Mouse (Mus musculus) embryonic facial prominence, embryonic 10.5 days (tissue): ENCODE measurements around the gene Ang. TPM values are rescaled to one million over a fixed set of nuclear protein-coding genes. Genes with fewer than 3 reads are reported as not detected.

Experiments
- DNase-seq: peaks from one replicate; pipeline ENCODE4 v3.0.0-alpha.2; 2017; ENCODE audit warnings: low spot score
- H3K27ac ChIP-seq: fragments of 300-500 bp; sonication (generic); replicated peaks from 2 replicates; pipeline ENCODE4 v1.5.1; 2016; ENCODE audit warnings: mild to moderate bottlenecking
- H3K27me3 ChIP-seq: fragments of 300-500 bp; sonication (generic); replicated peaks from 2 replicates; pipeline ENCODE4 v1.6.1; 2016; ENCODE audit warnings: low read depth, mild to moderate bottlenecking; ENCODE audit not compliant: poor library complexity, severe bottlenecking
- H3K36me3 ChIP-seq: fragments of 300-500 bp; sonication (generic); replicated peaks from 2 replicates; pipeline ENCODE4 v1.6.1; 2016; ENCODE audit warnings: mild to moderate bottlenecking, moderate library complexity
- H3K4me1 ChIP-seq: fragments of 300-500 bp; sonication (generic); 2 replicates; pipeline ENCODE4 v1.6.1; 2016
- H3K4me3 ChIP-seq: fragments of 300-500 bp; sonication (generic); 2 replicates; pipeline ENCODE4 v1.5.1; 2016; ENCODE audit warnings: mild to moderate bottlenecking, moderate library complexity
- H3K9me3 ChIP-seq: fragments of 300-500 bp; sonication (generic); 2 replicates; pipeline ENCODE4 v1.6.1; 2016; ENCODE audit warnings: mild to moderate bottlenecking
- WGBS: fragments of 180-500 bp; shearing (Covaris S2); methylation state at CpG from one replicate; pipeline ENCODE4 v1.1.7; 2016; 5-methylcytosine and 5-hydroxymethylcytosine counted together
- polyA plus RNA-seq: library from polyadenylated mRNA; unstranded; fragments of >200 nt; fragmentation: Nextera tagmentation; extraction: Ambion mirVana; gene quantifications from 2 replicates; pipeline ENCODE4 v1.2.1, GENCODE M21; 2016

Gene Ang
- polyA plus RNA-seq, 1 experiment from 2014 or later: 3.5 TPM

DNA sequence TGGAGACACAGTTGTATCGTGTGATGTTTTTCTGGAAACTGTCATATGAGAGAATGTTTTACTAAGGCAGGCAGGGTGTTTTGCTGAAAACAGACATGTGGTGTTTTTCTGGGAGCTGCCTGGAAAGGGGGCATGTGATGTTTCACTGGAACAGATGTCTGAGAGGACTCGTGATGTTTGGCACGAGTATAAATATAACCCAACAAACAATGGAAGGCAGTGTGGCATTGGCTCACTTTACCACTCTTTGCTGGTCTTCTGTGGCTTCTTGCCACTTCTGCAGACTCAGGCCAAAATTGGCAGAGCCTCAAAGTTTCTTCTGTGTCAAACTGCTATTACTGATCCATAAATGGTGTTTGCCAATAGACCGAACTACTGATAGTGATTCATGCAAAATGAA lies 52.3 kb downstream of the Ang start:
- Histone ChIP-seq H3K4me1 (peaks cover 3% of the 10 kb centered on the region; the same call in 1 of the 2 replicates), H3K9me3 (no peaks in the 10 kb centered on the region), H3K4me3 (no peak overlapping the region), H3K36me3 (no peaks in the 10 kb centered on the region), H3K27me3 (no peaks in the 10 kb centered on the region), H3K27ac (no peak overlapping the region)
- WGBS: 89% methylated on average over 4 of the region's 4 CpGs
- DNase-seq: no peak

DNA sequence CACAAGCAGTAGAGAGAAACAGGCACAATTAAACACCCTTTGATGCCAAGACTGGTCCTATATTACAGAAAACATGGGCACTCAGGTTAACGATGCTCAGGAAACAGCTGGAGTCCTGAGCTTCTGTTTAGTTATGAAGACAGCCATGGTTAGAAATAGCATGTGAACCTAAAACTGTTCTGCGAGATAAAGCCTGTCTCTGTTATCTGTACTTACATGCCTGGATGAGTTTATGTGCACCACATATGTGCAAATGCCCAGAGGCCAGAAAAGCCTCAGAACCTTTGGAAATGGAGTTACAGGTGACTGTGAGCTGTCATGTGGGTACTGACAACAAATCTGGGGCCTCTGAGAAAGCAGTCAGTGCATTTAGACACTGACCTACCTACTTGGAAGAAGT lies 53.0 kb downstream of the Ang start:
- Histone ChIP-seq H3K27ac (no peak overlapping the region), H3K27me3 (no peaks in the 10 kb centered on the region), H3K9me3 (no peaks in the 10 kb centered on the region), H3K4me1 (peaks cover 3% of the 10 kb centered on the region; the same call in 1 of the 2 replicates), H3K36me3 (no peaks in the 10 kb centered on the region), H3K4me3 (no peak overlapping the region)
- WGBS: 87% methylated on average over 2 of the region's 2 CpGs
- no peak for DNase-seq

DNA sequence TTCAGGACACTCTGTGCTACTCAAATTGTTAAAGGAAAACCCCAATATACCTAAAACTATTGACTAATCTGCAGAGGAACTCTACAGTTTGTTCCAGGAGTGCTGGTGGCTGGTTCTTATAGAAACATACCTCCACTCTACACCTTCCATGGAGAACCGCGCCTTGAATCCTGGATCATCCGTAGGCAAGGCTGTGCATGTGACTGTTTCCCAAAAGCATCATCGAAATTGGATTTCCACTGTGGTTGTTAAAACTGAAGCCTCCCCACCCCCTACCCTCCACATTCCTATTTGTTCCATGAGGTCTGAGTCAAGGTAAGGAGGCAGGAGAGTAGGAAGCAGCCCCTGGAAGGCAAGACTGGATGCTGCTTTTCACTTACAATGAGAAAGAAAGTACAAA lies 53.5 kb downstream of the Ang start:
- H3K4me1 ChIP-seq: peaks cover 3% of the 10 kb centered on the region; the same call in 1 of the 2 replicates
- H3K27me3 ChIP-seq: no peaks in the 10 kb centered on the region
- WGBS: 93% methylated on average over 4 of the region's 4 CpGs
- no peak overlapping the region for H3K27ac ChIP-seq
- no peak for DNase-seq
- H3K36me3 ChIP-seq: no peaks in the 10 kb centered on the region
- no peak overlapping the region for H3K4me3 ChIP-seq
- H3K9me3 ChIP-seq: no peaks in the 10 kb centered on the region

DNA sequence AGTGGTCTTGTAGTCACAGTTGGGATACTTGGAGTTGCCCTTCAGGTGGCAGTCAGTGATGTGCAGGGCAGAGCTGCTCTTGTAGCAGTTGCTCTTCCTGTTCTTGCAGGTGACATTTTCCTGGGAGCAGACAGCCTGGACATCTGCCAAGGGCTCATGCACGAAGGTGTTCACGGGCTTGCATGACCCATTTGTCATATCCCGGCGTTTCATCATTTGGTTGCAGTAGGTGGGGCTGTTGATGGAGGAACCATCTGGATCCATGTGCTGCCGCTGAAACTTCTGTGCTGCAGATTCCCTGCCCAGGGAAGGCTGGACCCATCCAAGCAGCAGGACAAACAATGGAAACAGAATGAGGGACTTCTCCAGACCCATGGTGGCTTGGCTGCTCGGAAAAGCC lies 54.6 kb downstream of the Ang start:
- Histone ChIP-seq H3K4me3 (no peak overlapping the region), H3K4me1 (peaks cover 3% of the 10 kb centered on the region; the same call in 1 of the 2 replicates), H3K9me3 (no peaks in the 10 kb centered on the region), H3K36me3 (no peaks in the 10 kb centered on the region), H3K27me3 (no peaks in the 10 kb centered on the region), H3K27ac (no peak overlapping the region)
- whole genome bisulfite sequencing: 91% methylated on average over 6 of the region's 6 CpGs
- DNase-seq: no peak

DNA sequence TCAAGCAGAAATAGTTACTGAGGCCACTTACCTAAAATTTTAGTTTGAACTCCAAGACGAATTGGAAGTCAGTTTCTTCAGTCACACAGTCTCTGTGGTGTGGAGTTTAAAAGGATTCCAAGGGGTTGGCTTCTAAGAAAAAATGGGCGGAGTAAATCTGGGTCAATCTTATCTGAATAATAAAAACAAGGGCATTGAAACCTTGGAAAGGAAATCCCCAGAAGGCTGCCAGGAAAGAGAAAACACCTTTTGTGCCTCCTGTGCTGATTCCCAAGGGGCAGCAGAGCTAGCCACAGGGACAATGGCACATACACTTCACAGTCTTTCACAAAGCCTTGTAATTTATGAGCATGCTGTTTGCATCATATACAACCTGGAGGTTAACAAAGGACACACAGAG lies 55.7 kb downstream of the Ang start, which contains the start of gene Rnase1:
Rnase1 (minus strand) TSS at position 101 of the 400 bp plus-strand sequence.
- H3K4me1 ChIP-seq: peaks cover 3% of the 10 kb centered on the region; the same call in 1 of the 2 replicates
- no peaks in the 10 kb centered on the region for H3K9me3 ChIP-seq
- H3K27me3 ChIP-seq: no peaks in the 10 kb centered on the region
- no peak for DNase-seq
- no peak within 1 kb of the TSS for H3K4me3 ChIP-seq
- no peak within 1 kb of the TSS for H3K27ac ChIP-seq
- WGBS: 54% methylated on average over 2 of the region's 2 CpGs
- H3K36me3 ChIP-seq: no peaks in the 10 kb centered on the region

DNA sequence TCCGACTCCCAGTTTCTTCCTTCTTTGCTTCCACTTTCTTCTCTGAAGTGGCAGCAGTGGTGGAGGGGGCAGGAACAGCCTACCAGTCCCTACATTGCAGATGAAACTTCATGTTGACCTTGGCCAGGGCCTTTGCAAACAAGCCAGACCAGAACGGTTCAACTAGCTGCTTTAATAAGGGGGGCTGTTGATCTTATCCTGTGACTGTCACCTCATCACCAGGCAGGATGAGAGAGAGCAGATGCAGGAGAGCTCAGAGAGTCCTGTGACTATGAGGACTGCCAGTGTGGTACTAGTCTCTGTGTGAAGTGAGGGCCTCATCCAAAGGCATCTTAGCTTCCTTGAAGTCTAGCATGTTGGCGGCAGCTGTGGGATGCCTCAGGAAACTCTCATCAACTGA lies 57.1 kb downstream of the Ang start:
- Histone ChIP-seq H3K4me3 (no peak overlapping the region), H3K36me3 (no peaks in the 10 kb centered on the region), H3K4me1 (peaks cover 3% of the 10 kb centered on the region; the same call in 1 of the 2 replicates), H3K9me3 (no peaks in the 10 kb centered on the region), H3K27me3 (no peaks in the 10 kb centered on the region), H3K27ac (no peak overlapping the region)
- WGBS: 78% methylated on average over 3 of the region's 3 CpGs
- no peak for DNase-seq

DNA sequence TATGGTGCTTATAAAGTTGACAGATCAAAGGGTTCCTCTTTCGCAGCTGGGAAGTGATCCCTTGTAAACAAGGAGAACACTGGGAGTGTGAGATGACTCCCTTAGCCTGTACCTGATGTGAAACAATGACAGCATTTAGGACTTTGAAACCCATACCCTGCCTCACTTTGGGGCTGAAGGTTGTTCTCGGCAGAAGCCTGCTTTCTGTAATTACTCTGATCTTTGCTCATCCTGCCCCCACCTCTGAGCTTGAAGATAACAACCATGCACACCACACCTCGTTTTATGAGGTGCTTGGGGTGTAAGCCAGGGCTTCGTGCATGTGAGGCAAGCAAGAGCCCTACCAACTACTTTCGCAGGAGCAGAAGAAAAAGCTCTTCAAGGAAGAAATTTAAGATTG lies 58.2 kb downstream of the Ang start:
- Histone ChIP-seq H3K27me3 (no peaks in the 10 kb centered on the region), H3K4me3 (no peak overlapping the region), H3K36me3 (no peaks in the 10 kb centered on the region), H3K4me1 (peaks cover 3% of the 10 kb centered on the region; the same call in 1 of the 2 replicates), H3K27ac (no peak overlapping the region), H3K9me3 (no peaks in the 10 kb centered on the region)
- WGBS: 56% methylated on average over 5 of the region's 5 CpGs
- DNase-seq: no peak

DNA sequence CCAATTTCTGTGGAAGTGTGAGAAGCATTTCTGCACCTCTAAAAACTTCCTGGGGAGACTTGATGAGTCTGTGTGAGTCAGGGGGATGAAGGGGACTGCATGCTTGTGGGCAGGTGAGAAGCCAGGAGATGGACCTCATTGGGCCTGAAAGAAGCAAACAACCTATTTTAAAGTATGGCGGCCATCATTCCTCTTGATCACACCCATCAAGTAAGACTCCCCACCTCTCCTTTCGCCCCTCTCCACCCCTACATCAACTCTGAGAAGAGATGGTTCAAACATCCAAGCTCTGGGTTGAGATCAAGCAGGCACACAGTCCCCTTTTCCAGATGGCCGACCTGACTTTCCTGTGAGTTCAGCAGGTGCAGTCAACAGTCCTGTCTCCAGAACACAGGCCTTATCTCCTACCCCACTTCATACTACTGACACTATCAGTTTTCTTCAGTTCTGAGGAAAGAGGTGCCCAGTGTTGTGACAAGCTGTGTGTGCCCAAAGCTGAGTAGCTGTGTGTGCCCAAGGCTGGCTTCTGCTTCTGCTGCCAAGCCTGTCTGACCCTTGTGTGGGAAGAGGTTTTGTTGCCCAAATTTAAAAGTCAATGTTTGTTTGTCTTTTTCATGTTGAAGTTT lies 59.4 kb downstream of the Ang start:
- 83% methylated on average over 3 of the region's 3 CpGs for WGBS

More for the DNA sequence above, 59.4 kb downstream of the Ang start:
- no peak overlapping the region for H3K27ac ChIP-seq
- H3K4me3 ChIP-seq: no peak overlapping the region
- no peaks in the 10 kb centered on the region for H3K27me3 ChIP-seq
- H3K4me1 ChIP-seq: peaks cover 3% of the 10 kb centered on the region; the same call in 1 of the 2 replicates
- H3K36me3 ChIP-seq: no peaks in the 10 kb centered on the region
- no peak for DNase-seq
- no peaks in the 10 kb centered on the region for H3K9me3 ChIP-seq

Other genes with a start within 250 kb of the Ang start
- 4.0 and 5.5 TPM in 2 replicates for gene Tep1, start 220.6 kb upstream of the Ang start, polyA plus RNA-seq
- gene Klhl33, start 193.6 kb upstream of the Ang start, polyA plus RNA-seq: 0.15 and 0.19 TPM in 2 replicates
- 178 and 185 TPM in 2 replicates for gene Osgep, start 166.3 kb upstream of the Ang start, polyA plus RNA-seq
- 548 and 554 TPM in 2 replicates for gene Apex1, start 166.2 kb upstream of the Ang start, polyA plus RNA-seq
- gene Pip4p1, start 160.3 kb upstream of the Ang start, polyA plus RNA-seq: 43.5 and 43.6 TPM in 2 replicates
- gene Pnp, start 160.1 kb upstream of the Ang start, polyA plus RNA-seq: 74.5 and 78.8 TPM in 2 replicates
- gene Gm49342, start 146.6 kb upstream of the Ang start, polyA plus RNA-seq: not detected in 2 replicates
- 0.39 and 0.84 TPM in 2 replicates for gene Pnp2, start 135.2 kb upstream of the Ang start, polyA plus RNA-seq
- gene Rnase10, start 83.4 kb upstream of the Ang start, polyA plus RNA-seq: not detected in 2 replicates
- gene Rnase9, start 49.3 kb upstream of the Ang start, polyA plus RNA-seq: not detected in 2 replicates
- gene Rnase11, start 41.0 kb upstream of the Ang start, polyA plus RNA-seq: not detected in 2 replicates
- gene Rnase12, start 33.5 kb upstream of the Ang start, polyA plus RNA-seq: not detected in 2 replicates
- gene Olfr750, start 16.7 kb upstream of the Ang start, polyA plus RNA-seq: not detected in 2 replicates
- 8.3 and 9.0 TPM in 2 replicates for gene Rnase4, start 73 bp upstream of the Ang start, polyA plus RNA-seq
- 0.10 and 0.17 TPM in 2 replicates for gene Eddm3b, start 23.3 kb downstream of the Ang start, polyA plus RNA-seq
- not detected in 2 replicates for gene Rnase6, start 32.8 kb downstream of the Ang start, polyA plus RNA-seq
- gene Rnase1, start 55.6 kb downstream of the Ang start, polyA plus RNA-seq: 0.15 TPM in 1 of 2 replicates, not detected in the other
- not detected in 2 replicates for gene Rnase2b, start 71.1 kb downstream of the Ang start, polyA plus RNA-seq
- not detected in 2 replicates for gene Ang2, start 108.0 kb downstream of the Ang start, polyA plus RNA-seq
- gene Ear14, start 112.2 kb downstream of the Ang start, polyA plus RNA-seq: not detected in 2 replicates
- gene Rnase2a, start 165.0 kb downstream of the Ang start, polyA plus RNA-seq: not detected in 2 replicates